ENCODE assay signal across 21 mouse cellular contexts in genomic region chr1:136244469-136244868, GRCm38 (mm10). TPM values are rescaled to one million over a fixed set of nuclear protein-coding genes. Genes with fewer than 3 reads are reported as not detected.
"Had no signal": no experiment of that assay in that cellular context is flagged by ENCODE, and none has a peak within 500 bp of the region (broad histone marks: within the 10 kb centered on the region; RNA-seq: fewer than 3 reads in every experiment).

No protein-coding gene starts in this region.

- H3K27ac ChIP-seq: neural tube, embryonic 13.5 days; neural tube, embryonic 15.5 days; stomach, embryonic 15.5 days; stomach, postnatal 0 days had no signal

- H3K9me3 ChIP-seq: neural tube, embryonic 13.5 days; neural tube, embryonic 15.5 days; stomach, embryonic 15.5 days had no signal

- H3K9ac ChIP-seq: neural tube, embryonic 13.5 days; neural tube, embryonic 15.5 days; stomach, embryonic 15.5 days had no signal

- H3K36me3 ChIP-seq: neural tube, embryonic 13.5 days; neural tube, embryonic 15.5 days; stomach, embryonic 15.5 days had no signal

- H3K4me3 ChIP-seq: neural tube, embryonic 13.5 days; neural tube, embryonic 15.5 days; stomach, embryonic 15.5 days had no signal

- DNase-seq: retina, postnatal 1 day; right cerebral cortex, adult 18-20 months; right cerebral cortex, postnatal 14 days; right cerebral cortex, postnatal 25 days; right cerebral cortex, postnatal 4 days; spleen, adult 18-20 months; thymus, adult 18-20 months; thymus, adult 2 months; thymus, postnatal 14 days; thymus, postnatal 25 days; thymus, postnatal 36 days; thymus, postnatal 4 days had no signal

- H3K4me1 ChIP-seq: neural tube, embryonic 13.5 days; neural tube, embryonic 15.5 days; stomach, embryonic 15.5 days had no signal

- H3K27me3 ChIP-seq: neural tube, embryonic 13.5 days; neural tube, embryonic 15.5 days; stomach, embryonic 15.5 days had no signal

RNA-seq across cellular contexts. Expression of gene Inava, which starts 10.4 kb away (rescaled TPM):
- total RNA-seq: neutrophil, adult 5-6 weeks had no signal

RNA-seq across cellular contexts. Expression of gene Gpr25, which starts 16.2 kb away (rescaled TPM):
- total RNA-seq: neutrophil, adult 5-6 weeks had no signal
- polyA plus RNA-seq: stomach, embryonic 14.5 days; stomach, embryonic 15.5 days; stomach, embryonic 16.5 days; stomach, postnatal 0 days had no signal

RNA-seq across cellular contexts. Expression of gene Mroh3, which starts 31.8 kb away (rescaled TPM):
- total RNA-seq: neutrophil, adult 5-6 weeks had no signal
- polyA plus RNA-seq: neural tube, embryonic 13.5 days; neural tube, embryonic 14.5 days; neural tube, embryonic 15.5 days; spleen, adult 2 months had no signal
